In genomic region chr5:114413067-114413735, GRCm38 (mm10) we compare ENCODE assay signal across 11 mouse cellular contexts. TPM values are rescaled to one million over a fixed set of nuclear protein-coding genes. Genes with fewer than 3 reads are reported as not detected.
DNase-seq lines count a peak whose midpoint lies in the region; ATAC-seq and TF ChIP-seq lines count a peak whose summit lies in the region.
"Had no signal": no experiment of that assay in that cellular context is flagged by ENCODE, and none has a peak within 500 bp of the region (broad histone marks: within the 10 kb centered on the region; RNA-seq: fewer than 3 reads in every experiment).

No protein-coding gene starts in this region.

- H3K4me3 ChIP-seq in liver, embryonic 11.5 days (ENCODE audit: low read depth, low read length), result no peak overlapping the region
- H3K4me3 ChIP-seq in heart, embryonic 14.5 days (ENCODE audit: control insufficient read depth in 1 of 2, insufficient read depth in 1 of 2, low read depth in 1 of 2, low read length in 2 of 2), result no peak overlapping the region
- no peak overlapping the region for H3K4me3 ChIP-seq in stomach, postnatal 0 days (ENCODE audit: low read depth, low read length)
- H3K4me3 ChIP-seq: embryonic facial prominence, embryonic 15.5 days; hindbrain, embryonic 10.5 days; limb, embryonic 12.5 days had no signal

- 76% methylated on average over 16 of the region's 16 CpGs for WGBS in liver, embryonic 11.5 days
- WGBS in heart, embryonic 14.5 days, result 33% methylated on average over 16 of the region's 16 CpGs
- WGBS in stomach, postnatal 0 days, result 48% methylated on average over 16 of the region's 16 CpGs

- TF ChIP-seq CTCF in stomach, postnatal 0 days (IDR thresholded peaks at IDR 0.05; ENCODE audit: low read depth), result no peak

- peaks cover 41% of the 10 kb centered on the region for H3K36me3 ChIP-seq in liver, embryonic 11.5 days (ENCODE audit: control insufficient read depth, insufficient read depth, low read length)
- H3K36me3 ChIP-seq in heart, embryonic 14.5 days (ENCODE audit: control insufficient read depth, insufficient read depth, low read length), result peaks cover 100% of the 10 kb centered on the region
- H3K36me3 ChIP-seq in stomach, postnatal 0 days (ENCODE audit: control insufficient read depth, insufficient read depth, low read length), result peaks cover 64% of the 10 kb centered on the region

- no peak for ATAC-seq in liver, embryonic 11.5 days (replicated peaks; ENCODE audit: low FRiP score)
- ATAC-seq in heart, embryonic 14.5 days (ENCODE audit: insufficient number of reproducible peaks, insufficient read depth, low FRiP score, low read depth), result no peak
- ATAC-seq in stomach, postnatal 0 days (ENCODE audit: low FRiP score, low TSS enrichment), result no peak

- H3K27ac ChIP-seq in liver, embryonic 11.5 days (ENCODE audit: low read depth, low read length), result no peak overlapping the region
- H3K27ac ChIP-seq in heart, embryonic 14.5 days (replicated peaks in 1 of 2; ENCODE audit: control insufficient read depth in 1 of 2, insufficient read depth in 1 of 2, low read depth in 2 of 2, low read length in 2 of 2), result peak overlapping the region; percentile 38 to 50; a peak in 2 of 4 replicates
- H3K27ac ChIP-seq in stomach, postnatal 0 days (replicated peaks), result no peak overlapping the region
- H3K27ac ChIP-seq: embryonic facial prominence, embryonic 15.5 days; hindbrain, embryonic 10.5 days; limb, embryonic 12.5 days had no signal

- H3K27me3 ChIP-seq in liver, embryonic 11.5 days (replicated peaks; ENCODE audit: control insufficient read depth, insufficient read depth, low read length), result no peaks in the 10 kb centered on the region
- no peaks in the 10 kb centered on the region for H3K27me3 ChIP-seq in heart, embryonic 14.5 days (ENCODE audit: control insufficient read depth, insufficient read depth, low read length)
- no peaks in the 10 kb centered on the region for H3K27me3 ChIP-seq in stomach, postnatal 0 days (ENCODE audit: control insufficient read depth, insufficient read depth, low read length)
- H3K27me3 ChIP-seq: embryonic facial prominence, embryonic 15.5 days; limb, embryonic 12.5 days had no signal

- H3K4me2 ChIP-seq in liver, embryonic 11.5 days, result no peak overlapping the region
- H3K4me2 ChIP-seq in heart, embryonic 14.5 days (ENCODE audit: low read length), result no peak overlapping the region
- no peak overlapping the region for H3K4me2 ChIP-seq in stomach, postnatal 0 days (replicated peaks; ENCODE audit: low read depth)
- H3K4me2 ChIP-seq: embryonic facial prominence, embryonic 15.5 days; limb, embryonic 12.5 days had no signal

- peaks cover 3% of the 10 kb centered on the region; the same call in 1 of the 2 replicates for H3K4me1 ChIP-seq in liver, embryonic 11.5 days (replicated peaks; ENCODE audit: control insufficient read depth, insufficient read depth, low read length)
- H3K4me1 ChIP-seq in heart, embryonic 14.5 days (ENCODE audit: control insufficient read depth in 2 of 2, insufficient read depth in 2 of 2, low read length in 2 of 2), result peaks cover 10 to 14% of the 10 kb centered on the region in 2 experiments
- H3K4me1 ChIP-seq in stomach, postnatal 0 days (replicated peaks; ENCODE audit: control insufficient read depth, insufficient read depth), result no peaks in the 10 kb centered on the region
- H3K4me1 ChIP-seq: limb, embryonic 12.5 days had no signal

- no peak for TF ChIP-seq EP300 in stomach, postnatal 0 days (optimal IDR thresholded peaks at IDR 0.05)

- H3K9ac ChIP-seq in liver, embryonic 11.5 days (ENCODE audit: low read depth, low read length), result no peak overlapping the region
- H3K9ac ChIP-seq in heart, embryonic 14.5 days (ENCODE audit: low read length), result no peak overlapping the region
- no peak overlapping the region for H3K9ac ChIP-seq in stomach, postnatal 0 days (ENCODE audit: low read length)
- H3K9ac ChIP-seq: embryonic facial prominence, embryonic 15.5 days; limb, embryonic 12.5 days had no signal

- H3K9me3 ChIP-seq in liver, embryonic 11.5 days (ENCODE audit: control insufficient read depth, low read length), result no peaks in the 10 kb centered on the region
- no peaks in the 10 kb centered on the region for H3K9me3 ChIP-seq in heart, embryonic 14.5 days (ENCODE audit: control insufficient read depth, low read length)
- H3K9me3 ChIP-seq in stomach, postnatal 0 days (ENCODE audit: control insufficient read depth, low read length), result no peaks in the 10 kb centered on the region
- H3K9me3 ChIP-seq: embryonic facial prominence, embryonic 15.5 days; hindbrain, embryonic 10.5 days; limb, embryonic 12.5 days had no signal

- DNase-seq in liver, result peak; percentile 26
- no peak for DNase-seq in liver, embryonic 11.5 days (ENCODE audit: low spot score)
- DNase-seq in kidney, postnatal 4 days, result peak; percentile 24 to 44
- peak; percentile 27 for DNase-seq in stomach, postnatal 0 days (ENCODE audit: low spot score)
- DNase-seq in layer of hippocampus, postnatal 10 days (ENCODE audit: low spot score in 2 of 2), result no peak
- DNase-seq in layer of hippocampus, adult 8-10 months (ENCODE audit: low spot score in 2 of 2), result no peak
- no peak for DNase-seq in thymus, postnatal 0 days (ENCODE audit: low spot score)

RNA-seq across cellular contexts. Expression of gene Mmab, which starts 30.7 kb away (rescaled TPM):
- 27.9 and 29.5 TPM in 2 replicates for polyA plus RNA-seq in liver, embryonic 11.5 days (2014; fragmentation: Nextera tagmentation; extraction: Ambion mirVana)
- 22.1 and 22.7 TPM in 2 replicates for polyA plus RNA-seq in heart, embryonic 14.5 days (2014; fragmentation: Nextera tagmentation; extraction: Ambion mirVana)
- polyA plus RNA-seq in stomach, postnatal 0 days (2015; fragmentation: Nextera tagmentation; extraction: Ambion mirVana), result 11.4 and 12.4 TPM in 2 replicates
- 10 to 100 TPM; 22.0 to 24.4 TPM for total RNA-seq in layer of hippocampus, postnatal 10 days (2021)
- 10 to 100 TPM; 19.0 to 20.6 (median 19.4) TPM for total RNA-seq in layer of hippocampus, adult 8-10 months (2022)
- 13.1 and 13.9 TPM in 2 replicates for polyA plus RNA-seq in thymus, postnatal 0 days (2015; fragmentation: Nextera tagmentation; extraction: Ambion mirVana)

RNA-seq across cellular contexts. Expression of gene Mvk, which starts 30.9 kb away (rescaled TPM):
- 46.5 and 48.5 TPM in 2 replicates for polyA plus RNA-seq in liver, embryonic 11.5 days (2014; fragmentation: Nextera tagmentation; extraction: Ambion mirVana)
- 15.3 and 18.6 TPM in 2 replicates for polyA plus RNA-seq in heart, embryonic 14.5 days (2014; fragmentation: Nextera tagmentation; extraction: Ambion mirVana)
- 60.1 and 64.4 TPM in 2 replicates for polyA plus RNA-seq in stomach, postnatal 0 days (2015; fragmentation: Nextera tagmentation; extraction: Ambion mirVana)
- 10 to 100 TPM; 52.6 to 54.6 TPM for total RNA-seq in layer of hippocampus, postnatal 10 days (2021)
- total RNA-seq in layer of hippocampus, adult 8-10 months (2022), result 10 to 100 TPM; 22.8 to 36.2 (median 31.2) TPM
- polyA plus RNA-seq in thymus, postnatal 0 days (2015; fragmentation: Nextera tagmentation; extraction: Ambion mirVana), result 23.0 and 23.6 TPM in 2 replicates

RNA-seq across cellular contexts. Expression of gene Ube3b, which starts 32.8 kb away (rescaled TPM):
- polyA plus RNA-seq in liver, embryonic 11.5 days (2014; fragmentation: Nextera tagmentation; extraction: Ambion mirVana), result 41.1 and 41.4 TPM in 2 replicates
- polyA plus RNA-seq in heart, embryonic 14.5 days (2014; fragmentation: Nextera tagmentation; extraction: Ambion mirVana), result 51.1 and 53.0 TPM in 2 replicates
- 19.4 and 20.9 TPM in 2 replicates for polyA plus RNA-seq in stomach, postnatal 0 days (2015; fragmentation: Nextera tagmentation; extraction: Ambion mirVana)
- 10 to 100 TPM; 69.1 to 83.7 TPM for total RNA-seq in layer of hippocampus, postnatal 10 days (2021)
- total RNA-seq in layer of hippocampus, adult 8-10 months (2022), result 10 to 100 TPM; 74.5 to 85.7 (median 77.6) TPM
- polyA plus RNA-seq in thymus, postnatal 0 days (2015; fragmentation: Nextera tagmentation; extraction: Ambion mirVana), result 29.4 and 29.7 TPM in 2 replicates

RNA-seq across cellular contexts. Expression of gene Kctd10, which starts 32.9 kb away (rescaled TPM):
- 59.1 and 64.1 TPM in 2 replicates for polyA plus RNA-seq in liver, embryonic 11.5 days (2014; fragmentation: Nextera tagmentation; extraction: Ambion mirVana)
- 104 and 106 TPM in 2 replicates for polyA plus RNA-seq in heart, embryonic 14.5 days (2014; fragmentation: Nextera tagmentation; extraction: Ambion mirVana)
- 93.4 and 96.4 TPM in 2 replicates for polyA plus RNA-seq in stomach, postnatal 0 days (2015; fragmentation: Nextera tagmentation; extraction: Ambion mirVana)
- 10 to 100 TPM; 45.1 to 45.9 TPM for total RNA-seq in layer of hippocampus, postnatal 10 days (2021)
- total RNA-seq in layer of hippocampus, adult 8-10 months (2022), result 10 to 100 TPM; 51.1 to 53.5 (median 53.1) TPM
- 65.6 and 65.8 TPM in 2 replicates for polyA plus RNA-seq in thymus, postnatal 0 days (2015; fragmentation: Nextera tagmentation; extraction: Ambion mirVana)

Comparison
In these comparisons a context has a peak if more than half of its experiments do, and no peak if none do; other contexts are left out.
1. DNase-seq: peak in liver (single experiment), kidney, postnatal 4 days (2 of 2) and stomach, postnatal 0 days (single experiment); none in liver, embryonic 11.5 days (single experiment), layer of hippocampus, postnatal 10 days (0 of 2), layer of hippocampus, adult 8-10 months (0 of 2) and thymus, postnatal 0 days (single experiment).
2. H3K27ac ChIP-seq: peak in heart, embryonic 14.5 days (2 of 2); none in liver, embryonic 11.5 days (single experiment) and stomach, postnatal 0 days (single experiment).